Mouse (Mus musculus): ENCODE data around the gene Usp54. TPM values are rescaled to one million over a fixed set of nuclear protein-coding genes. Genes with fewer than 3 reads are reported as not detected.

The Usp54 gene
- total RNA-seq, 2 experiments from 2014 or later = 4.7 to 8.4 TPM

- peak; percentile 91 for ATAC-seq (replicated peaks; ENCODE audit: low FRiP score, poor library complexity, severe bottlenecking)
These were observed 95.1 kb downstream of the Usp54 start for GRCm38 (mm10) chr14:20545529-20546331.

GRCm38 (mm10) chr14:20544467-20545411 lies 96.1 kb downstream of the Usp54 start:
- peak; percentile 73 for ATAC-seq (replicated peaks; ENCODE audit: low FRiP score, poor library complexity, severe bottlenecking)

GRCm38 (mm10) chr14:20529643-20530042 lies 111.2 kb downstream of the Usp54 start:
- ATAC-seq (replicated peaks; ENCODE audit: low FRiP score, poor library complexity, severe bottlenecking) = no peak

GRCm38 (mm10) chr14:20520179-20520578 lies 120.7 kb downstream of the Usp54 start:
- no peak for ATAC-seq (replicated peaks; ENCODE audit: low FRiP score, poor library complexity, severe bottlenecking)

DNA sequence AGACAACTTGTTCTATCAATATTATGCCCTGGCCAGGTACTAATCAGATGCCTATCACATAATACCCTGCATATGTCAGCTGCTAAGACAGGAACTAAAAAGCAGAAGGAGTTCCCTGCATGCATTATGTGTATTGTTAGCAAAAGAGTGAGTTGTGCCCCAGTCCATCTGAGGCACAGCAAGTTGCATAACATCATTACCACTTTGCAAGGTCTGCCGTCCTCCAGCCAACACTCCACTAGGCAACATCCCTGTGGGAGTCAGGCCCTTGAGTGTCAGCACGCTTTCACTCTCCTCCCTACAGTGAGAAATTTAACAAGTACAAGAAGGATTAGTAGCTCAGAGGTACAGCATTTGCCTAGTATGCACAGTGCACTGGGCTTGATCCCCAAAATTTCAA lies 132.4 kb downstream of the Usp54 start:
- no peak for ATAC-seq (replicated peaks; ENCODE audit: low FRiP score, poor library complexity, severe bottlenecking)

DNA sequence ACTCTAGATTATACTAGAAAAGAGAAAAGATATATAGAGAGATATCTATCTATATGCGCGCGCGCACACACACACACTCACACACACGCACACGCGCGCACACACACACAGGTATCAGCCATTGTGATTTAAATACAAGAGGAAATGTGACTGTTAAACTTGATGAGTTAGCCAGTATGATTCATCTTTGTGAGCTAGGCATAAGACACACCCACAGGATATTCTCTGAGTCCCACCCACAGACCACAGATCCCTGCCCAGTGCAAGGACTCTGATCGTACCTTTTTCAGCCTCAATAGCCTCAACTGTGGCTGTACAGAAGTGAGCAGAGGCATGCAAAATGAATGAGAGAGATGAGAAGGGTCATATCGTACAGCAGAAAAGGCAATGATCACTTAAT lies 137.9 kb downstream of the Usp54 start:
- ATAC-seq (replicated peaks; ENCODE audit: low FRiP score, poor library complexity, severe bottlenecking) = no peak

GRCm38 (mm10) chr14:20499982-20500381 lies 140.9 kb downstream of the Usp54 start:
- no peak for ATAC-seq (replicated peaks; ENCODE audit: low FRiP score, poor library complexity, severe bottlenecking)

Other genes with a start within 250 kb of the Usp54 start
- gene Mrps16, start 247.4 kb downstream of the Usp54 start, total RNA-seq (2015; ENCODE audit: low replicate concordance) = 9.2 and 20.2 TPM in 2 replicates
- 6.9 and 15.9 TPM in 2 replicates for gene Mrps16, start 247.4 kb downstream of the Usp54 start, total RNA-seq (2017; ENCODE audit: low replicate concordance)
- gene Cfap70, start 188.8 kb downstream of the Usp54 start, total RNA-seq (2015; ENCODE audit: low replicate concordance) = not detected in 2 replicates
- not detected in 2 replicates for gene Cfap70, start 188.8 kb downstream of the Usp54 start, total RNA-seq (2017; ENCODE audit: low replicate concordance)
- 59.9 and 88.3 TPM in 2 replicates for gene Anxa7, start 160.9 kb downstream of the Usp54 start, total RNA-seq (2015; ENCODE audit: low replicate concordance)
- 60.6 and 79.3 TPM in 2 replicates for gene Anxa7, start 160.9 kb downstream of the Usp54 start, total RNA-seq (2017; ENCODE audit: low replicate concordance)
- gene Mss51, start 144.2 kb downstream of the Usp54 start, total RNA-seq (2015; ENCODE audit: low replicate concordance) = 8.0 and 20.2 TPM in 2 replicates
- gene Mss51, start 144.2 kb downstream of the Usp54 start, total RNA-seq (2017; ENCODE audit: low replicate concordance) = 5.6 and 15.4 TPM in 2 replicates
- 246 and 256 TPM in 2 replicates for gene Ppp3cb, start 94.5 kb downstream of the Usp54 start, total RNA-seq (2015; ENCODE audit: low replicate concordance)
- 136 and 181 TPM in 2 replicates for gene Ppp3cb, start 94.5 kb downstream of the Usp54 start, total RNA-seq (2017; ENCODE audit: low replicate concordance)
- not detected in 2 replicates for gene Myoz1, start 15.5 kb upstream of the Usp54 start, total RNA-seq (2015; ENCODE audit: low replicate concordance)
- not detected in 2 replicates for gene Myoz1, start 15.5 kb upstream of the Usp54 start, total RNA-seq (2017; ENCODE audit: low replicate concordance)
- gene Synpo2l, start 27.3 kb upstream of the Usp54 start, total RNA-seq (2015; ENCODE audit: low replicate concordance) = not detected in 2 replicates
- gene Synpo2l, start 27.3 kb upstream of the Usp54 start, total RNA-seq (2017; ENCODE audit: low replicate concordance) = not detected in 2 replicates
- 53.3 and 56.2 TPM in 2 replicates for gene Sec24c, start 33.2 kb upstream of the Usp54 start, total RNA-seq (2015; ENCODE audit: low replicate concordance)
- 34.0 and 80.6 TPM in 2 replicates for gene Sec24c, start 33.2 kb upstream of the Usp54 start, total RNA-seq (2017; ENCODE audit: low replicate concordance)
- 5.9 and 10.1 TPM in 2 replicates for gene Fut11, start 53.9 kb upstream of the Usp54 start, total RNA-seq (2015; ENCODE audit: low replicate concordance)
- 6.0 and 10.7 TPM in 2 replicates for gene Fut11, start 53.9 kb upstream of the Usp54 start, total RNA-seq (2017; ENCODE audit: low replicate concordance)
- gene Chchd1, start 61.9 kb upstream of the Usp54 start, total RNA-seq (2015; ENCODE audit: low replicate concordance) = 61.6 and 64.1 TPM in 2 replicates
- 14.1 and 65.5 TPM in 2 replicates for gene Chchd1, start 61.9 kb upstream of the Usp54 start, total RNA-seq (2017; ENCODE audit: low replicate concordance)
- 59.5 and 62.5 TPM in 2 replicates for gene Zswim8, start 66.5 kb upstream of the Usp54 start, total RNA-seq (2015; ENCODE audit: low replicate concordance)
- gene Zswim8, start 66.5 kb upstream of the Usp54 start, total RNA-seq (2017; ENCODE audit: low replicate concordance) = 29.8 and 30.5 TPM in 2 replicates
- 81.8 and 146 TPM in 2 replicates for gene Ndst2, start 93.5 kb upstream of the Usp54 start, total RNA-seq (2015; ENCODE audit: low replicate concordance)
- 27.3 and 33.1 TPM in 2 replicates for gene Ndst2, start 93.5 kb upstream of the Usp54 start, total RNA-seq (2017; ENCODE audit: low replicate concordance)
- 6.7 and 7.2 TPM in 2 replicates for gene Camk2g, start 153.0 kb upstream of the Usp54 start, total RNA-seq (2015; ENCODE audit: low replicate concordance)
- gene Camk2g, start 153.0 kb upstream of the Usp54 start, total RNA-seq (2017; ENCODE audit: low replicate concordance) = 3.6 and 6.9 TPM in 2 replicates
- gene Plau, start 195.6 kb upstream of the Usp54 start, total RNA-seq (2015; ENCODE audit: low replicate concordance) = 2.5 TPM in 1 of 2 replicates, not detected in the other
- gene Plau, start 195.6 kb upstream of the Usp54 start, total RNA-seq (2017; ENCODE audit: low replicate concordance) = 1.6 and 2.1 TPM in 2 replicates